Mouse (Mus musculus) bone marrow macrophage, adult 2 months (primary cell): ENCODE measurements around the gene Kras. TPM values are rescaled to one million over a fixed set of nuclear protein-coding genes. Genes with fewer than 3 reads are reported as not detected.

ENCODE experiments used
- H3K27ac ChIP-seq: 2 replicates; pipeline ENCODE4 v1.5.1; 2012; ENCODE audit warnings: low read depth, low read length; ENCODE audit not compliant: insufficient read depth
- H3K4me1 ChIP-seq: 2 replicates; pipeline ENCODE4 v1.6.1; 2012; ENCODE audit warnings: low read length; ENCODE audit not compliant: control insufficient read depth, insufficient read depth
- H3K4me3 ChIP-seq: 2 replicates; pipeline ENCODE4 v1.5.1; 2012; ENCODE audit warnings: mild to moderate bottlenecking, low read length, moderate library complexity; ENCODE audit not compliant: insufficient read depth
- CTCF ChIP-seq: IDR thresholded peaks from 2 replicates; pipeline ENCODE4 v1.5.1; 2012; ENCODE audit warnings: low read depth, mild to moderate bottlenecking, low read length, moderate library complexity
- POLR2A ChIP-seq: IDR thresholded peaks from 2 replicates; pipeline ENCODE4 v1.6.1; 2012; ENCODE audit warnings: mild to moderate bottlenecking, low read depth, low read length, borderline replicate concordance
- polyA plus RNA-seq: library from polyadenylated mRNA; stranded (reverse); fragments of >200 nt; gene quantifications from 2 replicates; pipeline ENCODE4 v1.2.4, GENCODE M21; 2012; ENCODE audit not compliant: missing spikeins, insufficient read depth, insufficient read length

The Kras gene
- polyA plus RNA-seq, 1 experiment: 33.9 TPM

GRCm38 (mm10) chr6:145276265-145276780 is 26.3 kb upstream of the Kras start:
- H3K4me3 ChIP-seq: peak overlapping the region; percentile 20
- TF ChIP-seq CTCF (no peak), POLR2A (no peak)
- H3K4me1 ChIP-seq: peaks cover 22% of the 10 kb centered on the region
- peak overlapping the region; percentile 46 for H3K27ac ChIP-seq

GRCm38 (mm10) chr6:145275586-145276219 is 25.7 kb upstream of the Kras start:
- TF ChIP-seq CTCF (no peak), POLR2A (no peak)
- Histone ChIP-seq H3K27ac (0 out of 2 replicates have a peak overlapping the region, but pooled peaks have one; percentile 14), H3K4me1 (peaks cover 22% of the 10 kb centered on the region)

GRCm38 (mm10) chr6:145273971-145274620 is 24.1 kb upstream of the Kras start:
- TF ChIP-seq POLR2A (no peak), CTCF (no peak)
- Histone ChIP-seq H3K4me3 (no peak overlapping the region), H3K4me1 (peaks cover 22% of the 10 kb centered on the region), H3K27ac (no peak overlapping the region)

More at GRCm38 (mm10) chr6:145275586-145276219, 25.7 kb upstream of the Kras start:
- H3K4me3 ChIP-seq: peak overlapping the region; percentile 23; the same call in 1 of the 2 replicates

GRCm38 (mm10) chr6:145272142-145272937 is 22.3 kb upstream of the Kras start:
- Histone ChIP-seq H3K4me3 (no peak overlapping the region), H3K27ac (no peak overlapping the region), H3K4me1 (peaks cover 19% of the 10 kb centered on the region)
- TF ChIP-seq CTCF: no peak
- no peak for TF ChIP-seq POLR2A

GRCm38 (mm10) chr6:145269313-145269845 is 19.3 kb upstream of the Kras start:
- H3K27ac ChIP-seq: no peak overlapping the region
- peaks cover 7% of the 10 kb centered on the region for H3K4me1 ChIP-seq
- H3K4me3 ChIP-seq: no peak overlapping the region
- TF ChIP-seq POLR2A (no peak), CTCF (no peak)

GRCm38 (mm10) chr6:145267692-145268091 is 17.7 kb upstream of the Kras start:
- Histone ChIP-seq H3K27ac (no peak overlapping the region), H3K4me3 (no peak overlapping the region), H3K4me1 (no peaks in the 10 kb centered on the region)
- TF ChIP-seq CTCF (no peak), POLR2A (no peak)

GRCm38 (mm10) chr6:145262314-145262713 is 12.3 kb upstream of the Kras start:
- Histone ChIP-seq H3K4me1 (no peaks in the 10 kb centered on the region), H3K27ac (no peak overlapping the region), H3K4me3 (no peak overlapping the region)
- TF ChIP-seq POLR2A (no peak), CTCF (no peak)

GRCm38 (mm10) chr6:145256701-145257073 is 6.6 kb upstream of the Kras start:
- TF ChIP-seq POLR2A (no peak), CTCF (no peak)
- Histone ChIP-seq H3K4me3 (no peak overlapping the region), H3K4me1 (no peaks in the 10 kb centered on the region), H3K27ac (no peak overlapping the region)

- Histone ChIP-seq H3K27ac (no peak overlapping the region), H3K4me1 (no peaks in the 10 kb centered on the region), H3K4me3 (no peak overlapping the region)
- no peak for TF ChIP-seq CTCF
Observed at GRCm38 (mm10) chr6:145255952-145256700, 6.1 kb upstream of the Kras start.
